Mouse (Mus musculus): ENCODE data around the gene Lrp5. TPM values are rescaled to one million over a fixed set of nuclear protein-coding genes. Genes with fewer than 3 reads are reported as not detected.

Lrp5 gene
- polyA plus RNA-seq, 1 experiment from 2014 or later: 1.8 TPM

DNA sequence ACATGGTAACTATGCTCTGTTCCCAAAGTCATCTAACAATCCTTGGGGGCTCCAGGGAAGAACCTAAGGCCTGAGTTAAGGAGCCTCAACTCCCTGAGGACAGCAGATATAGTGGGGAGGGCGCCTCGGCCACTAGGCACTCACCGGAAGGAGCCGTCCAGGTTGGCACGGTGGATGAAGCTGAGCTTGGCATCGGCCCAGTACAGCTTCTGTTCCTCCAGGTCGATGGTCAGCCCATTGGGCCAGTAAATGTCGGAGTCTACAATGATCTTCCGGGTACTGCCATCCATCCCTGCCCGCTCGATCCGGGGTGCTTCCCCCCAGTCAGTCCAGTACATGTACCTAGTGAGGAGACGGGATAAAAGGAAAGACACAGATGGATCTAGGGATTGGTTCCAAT lies 34.4 kb downstream of the Lrp5 start:
- WGBS: 98% methylated on average over 13 of the region's 13 CpGs

GRCm38 (mm10) chr19:3651220-3651619 lies 35.1 kb downstream of the Lrp5 start:
- Histone ChIP-seq H3K36me3 (replicated peaks; ENCODE audit: control insufficient read depth, insufficient read depth) (peaks cover 10% of the 10 kb centered on the region), H3K4me3 (replicated peaks; ENCODE audit: low read length) (no peak overlapping the region), H3K27ac (no peak overlapping the region), H3K4me1 (replicated peaks; ENCODE audit: control insufficient read depth, insufficient read depth, low read length) (no peaks in the 10 kb centered on the region), H3K27me3 (ENCODE audit: control insufficient read depth, insufficient read depth, low read length) (no peaks in the 10 kb centered on the region), H3K9me3 (ENCODE audit: control insufficient read depth, low read length) (no peaks in the 10 kb centered on the region), H3K4me2 (replicated peaks) (no peak overlapping the region), H3K9ac (no peak overlapping the region)
- no peak for ATAC-seq (ENCODE audit: low FRiP score)
- DNase-seq (ENCODE audit: low spot score): no peak
- 98% methylated on average over 3 of the region's 3 CpGs for WGBS

More for the DNA sequence above, 34.4 kb downstream of the Lrp5 start:
- no peaks in the 10 kb centered on the region for H3K9me3 ChIP-seq (ENCODE audit: control insufficient read depth, low read length)
- no peak for DNase-seq (ENCODE audit: low spot score)
- no peak overlapping the region for H3K27ac ChIP-seq
- H3K4me2 ChIP-seq (replicated peaks): no peak overlapping the region
- H3K4me3 ChIP-seq (replicated peaks; ENCODE audit: low read length): no peak overlapping the region
- H3K27me3 ChIP-seq (ENCODE audit: control insufficient read depth, insufficient read depth, low read length): no peaks in the 10 kb centered on the region
- peaks cover 10% of the 10 kb centered on the region for H3K36me3 ChIP-seq (replicated peaks; ENCODE audit: control insufficient read depth, insufficient read depth)
- no peaks in the 10 kb centered on the region for H3K4me1 ChIP-seq (replicated peaks; ENCODE audit: control insufficient read depth, insufficient read depth, low read length)
- no peak for ATAC-seq (ENCODE audit: low FRiP score)
- H3K9ac ChIP-seq: no peak overlapping the region

DNA sequence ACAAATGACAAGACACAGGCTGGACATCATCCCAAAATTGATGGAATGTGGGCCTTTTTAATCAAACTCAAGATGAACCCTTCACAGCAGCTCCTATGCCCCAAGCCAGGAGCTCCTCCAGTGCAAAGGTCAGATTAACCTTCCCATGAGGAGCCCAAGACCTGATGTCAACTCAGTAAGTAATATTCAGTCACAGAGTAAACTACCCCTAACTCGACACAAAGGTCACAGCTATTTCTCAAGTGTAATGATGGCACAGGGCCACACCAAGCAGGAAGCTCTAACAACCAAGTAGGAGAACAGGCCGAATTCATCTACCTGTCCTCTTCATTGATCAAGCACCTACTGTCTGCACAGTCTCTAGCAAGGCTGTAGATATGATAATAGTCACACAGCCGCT lies 35.9 kb downstream of the Lrp5 start:
- no peak for DNase-seq (ENCODE audit: low spot score)
- Histone ChIP-seq H3K27ac (no peak overlapping the region), H3K4me2 (replicated peaks) (no peak overlapping the region), H3K4me1 (replicated peaks; ENCODE audit: control insufficient read depth, insufficient read depth, low read length) (no peaks in the 10 kb centered on the region), H3K9ac (no peak overlapping the region), H3K4me3 (replicated peaks; ENCODE audit: low read length) (no peak overlapping the region), H3K27me3 (ENCODE audit: control insufficient read depth, insufficient read depth, low read length) (no peaks in the 10 kb centered on the region), H3K36me3 (replicated peaks; ENCODE audit: control insufficient read depth, insufficient read depth) (peaks cover 10% of the 10 kb centered on the region), H3K9me3 (ENCODE audit: control insufficient read depth, low read length) (no peaks in the 10 kb centered on the region)
- 93% methylated on average over 3 of the region's 3 CpGs for WGBS
- ATAC-seq (ENCODE audit: low FRiP score): no peak

DNA sequence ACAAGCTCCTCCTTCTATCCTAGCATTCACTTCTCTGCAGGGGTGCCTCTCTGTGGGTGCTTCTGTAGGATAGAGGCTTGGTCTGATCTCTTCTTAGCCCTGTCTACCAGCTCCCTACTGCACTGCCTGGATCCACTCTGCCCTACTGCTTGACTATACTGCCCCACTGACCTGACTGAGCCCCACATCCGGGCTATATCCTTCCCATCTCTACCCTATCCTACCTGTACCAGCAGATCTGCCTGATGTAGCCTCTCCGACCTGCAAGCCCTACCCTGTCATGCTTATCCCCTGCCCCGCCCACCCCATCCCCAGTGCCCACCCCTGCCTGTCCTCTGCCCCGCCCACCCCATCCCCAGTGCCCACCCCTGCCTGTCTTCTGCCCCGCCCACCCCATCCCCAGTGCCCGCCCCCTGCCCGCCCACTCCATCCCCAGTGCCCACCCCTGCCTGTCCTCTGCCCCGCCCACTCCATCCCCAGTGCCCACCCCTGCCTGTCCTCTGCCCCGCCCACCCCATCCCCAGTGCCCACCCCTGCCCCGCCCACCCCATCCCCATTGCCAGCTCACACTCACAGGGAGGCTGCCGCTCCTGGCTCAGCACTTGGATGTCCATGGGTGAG lies 37.4 kb downstream of the Lrp5 start:
- no peaks in the 10 kb centered on the region for H3K27me3 ChIP-seq (ENCODE audit: control insufficient read depth, insufficient read depth, low read length)
- no peak overlapping the region for H3K27ac ChIP-seq
- H3K9ac ChIP-seq: no peak overlapping the region
- DNase-seq (ENCODE audit: low spot score): no peak
- no peaks in the 10 kb centered on the region for H3K9me3 ChIP-seq (ENCODE audit: control insufficient read depth, low read length)
- H3K4me2 ChIP-seq (replicated peaks): no peak overlapping the region
- no peak overlapping the region for H3K4me3 ChIP-seq (replicated peaks; ENCODE audit: low read length)
- ATAC-seq (ENCODE audit: low FRiP score): no peak
- 54% methylated on average over 6 of the region's 11 CpGs for WGBS
- H3K4me1 ChIP-seq (replicated peaks; ENCODE audit: control insufficient read depth, insufficient read depth, low read length): no peaks in the 10 kb centered on the region
- peaks cover 10% of the 10 kb centered on the region for H3K36me3 ChIP-seq (replicated peaks; ENCODE audit: control insufficient read depth, insufficient read depth)

GRCm38 (mm10) chr19:3647999-3648398 lies 38.4 kb downstream of the Lrp5 start:
- H3K4me2 ChIP-seq (replicated peaks): no peak overlapping the region
- H3K4me3 ChIP-seq (replicated peaks; ENCODE audit: low read length): no peak overlapping the region
- no peak for DNase-seq (ENCODE audit: low spot score)
- no peak overlapping the region for H3K9ac ChIP-seq
- no peak overlapping the region for H3K27ac ChIP-seq
- no peaks in the 10 kb centered on the region for H3K9me3 ChIP-seq (ENCODE audit: control insufficient read depth, low read length)
- no peak for ATAC-seq (ENCODE audit: low FRiP score)
- H3K27me3 ChIP-seq (ENCODE audit: control insufficient read depth, insufficient read depth, low read length): no peaks in the 10 kb centered on the region
- no peaks in the 10 kb centered on the region for H3K4me1 ChIP-seq (replicated peaks; ENCODE audit: control insufficient read depth, insufficient read depth, low read length)
- 98% methylated on average over 3 of the region's 3 CpGs for WGBS
- peaks cover 10% of the 10 kb centered on the region for H3K36me3 ChIP-seq (replicated peaks; ENCODE audit: control insufficient read depth, insufficient read depth)

GRCm38 (mm10) chr19:3645813-3646212 lies 40.6 kb downstream of the Lrp5 start:
- no peaks in the 10 kb centered on the region for H3K9me3 ChIP-seq (ENCODE audit: control insufficient read depth, low read length)
- no peaks in the 10 kb centered on the region for H3K27me3 ChIP-seq (ENCODE audit: control insufficient read depth, insufficient read depth, low read length)
- H3K36me3 ChIP-seq (replicated peaks; ENCODE audit: control insufficient read depth, insufficient read depth): no peaks in the 10 kb centered on the region
- H3K4me1 ChIP-seq (replicated peaks; ENCODE audit: control insufficient read depth, insufficient read depth, low read length): peaks cover 16% of the 10 kb centered on the region
- 85% methylated on average over 3 of the region's 3 CpGs for WGBS
- no peak for ATAC-seq (ENCODE audit: low FRiP score)
- no peak overlapping the region for H3K9ac ChIP-seq
- no peak overlapping the region for H3K27ac ChIP-seq
- no peak overlapping the region for H3K4me3 ChIP-seq (replicated peaks; ENCODE audit: low read length)
- no peak for DNase-seq (ENCODE audit: low spot score)
- no peak overlapping the region for H3K4me2 ChIP-seq (replicated peaks)

- Histone ChIP-seq H3K4me2 (replicated peaks) (no peak overlapping the region), H3K27me3 (ENCODE audit: control insufficient read depth, insufficient read depth, low read length) (no peaks in the 10 kb centered on the region), H3K4me1 (replicated peaks; ENCODE audit: control insufficient read depth, insufficient read depth, low read length) (peaks cover 17% of the 10 kb centered on the region), H3K36me3 (replicated peaks; ENCODE audit: control insufficient read depth, insufficient read depth) (no peaks in the 10 kb centered on the region), H3K4me3 (replicated peaks; ENCODE audit: low read length) (no peak overlapping the region), H3K27ac (no peak overlapping the region), H3K9ac (no peak overlapping the region), H3K9me3 (ENCODE audit: control insufficient read depth, low read length) (no peaks in the 10 kb centered on the region)
- 88% methylated on average over 4 of the region's 4 CpGs for WGBS
- no peak for ATAC-seq (ENCODE audit: low FRiP score)
- no peak for DNase-seq (ENCODE audit: low spot score)
Measured at GRCm38 (mm10) chr19:3645318-3645717, 41.0 kb downstream of the Lrp5 start.

DNA sequence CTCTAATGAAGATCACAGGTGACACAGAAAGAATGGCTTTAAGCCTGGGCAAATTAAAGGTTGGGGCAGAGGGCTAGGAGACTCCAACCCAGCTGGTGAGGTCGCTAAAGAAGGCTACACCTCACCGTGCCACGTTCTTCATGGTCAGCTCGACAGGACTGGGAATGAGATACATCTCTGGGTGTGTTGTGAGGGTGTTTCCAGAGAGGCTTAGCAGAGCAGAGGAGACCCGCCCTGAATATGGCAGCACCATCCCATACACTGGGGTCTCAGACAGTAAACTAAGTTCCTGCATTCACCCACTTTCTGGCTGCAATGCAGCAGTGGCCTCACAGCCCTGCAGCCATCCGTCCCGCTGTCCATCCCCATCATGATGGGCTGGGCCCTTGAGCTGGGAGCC lies 46.8 kb downstream of the Lrp5 start:
- Histone ChIP-seq H3K4me3 (replicated peaks; ENCODE audit: low read length) (no peak overlapping the region), H3K9ac (no peak overlapping the region), H3K27me3 (ENCODE audit: control insufficient read depth, insufficient read depth, low read length) (no peaks in the 10 kb centered on the region), H3K4me2 (replicated peaks) (no peak overlapping the region), H3K36me3 (replicated peaks; ENCODE audit: control insufficient read depth, insufficient read depth) (no peaks in the 10 kb centered on the region), H3K27ac (no peak overlapping the region), H3K9me3 (ENCODE audit: control insufficient read depth, low read length) (no peaks in the 10 kb centered on the region), H3K4me1 (replicated peaks; ENCODE audit: control insufficient read depth, insufficient read depth, low read length) (peaks cover 33% of the 10 kb centered on the region)
- DNase-seq (ENCODE audit: low spot score) (no peak), ATAC-seq (ENCODE audit: low FRiP score) (no peak)
- WGBS: 92% methylated on average over 7 of the region's 7 CpGs

GRCm38 (mm10) chr19:3638698-3639097 lies 47.7 kb downstream of the Lrp5 start:
- no peak overlapping the region; the same call in 1 of the 2 replicates for H3K27ac ChIP-seq
- H3K9ac ChIP-seq: no peak overlapping the region
- H3K36me3 ChIP-seq (replicated peaks; ENCODE audit: control insufficient read depth, insufficient read depth): no peaks in the 10 kb centered on the region
- H3K9me3 ChIP-seq (ENCODE audit: control insufficient read depth, low read length): no peaks in the 10 kb centered on the region
- H3K4me3 ChIP-seq (replicated peaks; ENCODE audit: low read length): no peak overlapping the region
- H3K4me2 ChIP-seq (replicated peaks): no peak overlapping the region
- peaks cover 33% of the 10 kb centered on the region for H3K4me1 ChIP-seq (replicated peaks; ENCODE audit: control insufficient read depth, insufficient read depth, low read length)
- 41% methylated on average over 8 of the region's 8 CpGs for WGBS
- peak; percentile 63; the same call in 1 of the 2 replicates for ATAC-seq (ENCODE audit: low FRiP score)
- peak; percentile 63 for DNase-seq (ENCODE audit: low spot score)
- H3K27me3 ChIP-seq (ENCODE audit: control insufficient read depth, insufficient read depth, low read length): no peaks in the 10 kb centered on the region

DNA sequence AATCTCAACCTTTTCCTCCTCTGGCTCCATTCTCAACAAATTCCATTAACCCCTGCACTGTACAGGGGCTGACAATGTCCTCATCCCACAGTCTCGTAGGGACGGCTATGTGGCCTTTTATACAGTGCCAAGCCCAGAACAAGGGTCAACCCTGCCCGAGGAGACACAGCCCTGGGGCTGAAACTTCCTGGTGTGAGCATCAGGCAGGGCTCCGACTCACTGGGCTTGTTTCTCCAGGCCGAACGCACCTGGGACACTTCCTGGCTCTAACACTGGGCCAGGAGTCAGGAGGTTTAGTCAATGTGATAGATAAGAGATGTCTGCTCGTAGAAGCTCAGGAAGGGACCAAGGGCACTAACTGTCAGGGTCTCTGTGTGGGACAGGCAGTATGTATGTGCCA lies 54.3 kb downstream of the Lrp5 start:
- Histone ChIP-seq H3K4me1 (replicated peaks; ENCODE audit: control insufficient read depth, insufficient read depth, low read length) (no peaks in the 10 kb centered on the region), H3K4me3 (replicated peaks; ENCODE audit: low read length) (no peak overlapping the region), H3K27ac (no peak overlapping the region), H3K9ac (no peak overlapping the region), H3K36me3 (replicated peaks; ENCODE audit: control insufficient read depth, insufficient read depth) (0 out of 2 replicates have a peak, but pooled peaks cover 6% of the 10 kb centered on the region), H3K27me3 (ENCODE audit: control insufficient read depth, insufficient read depth, low read length) (no peaks in the 10 kb centered on the region), H3K9me3 (ENCODE audit: control insufficient read depth, low read length) (no peaks in the 10 kb centered on the region), H3K4me2 (replicated peaks) (no peak overlapping the region)
- DNase-seq (ENCODE audit: low spot score): no peak
- no peak for ATAC-seq (ENCODE audit: low FRiP score)
- 91% methylated on average over 7 of the region's 7 CpGs for WGBS
